ENCODE assay signal across 27 mouse cellular contexts in genomic region chr2:79957659-79958340, GRCm38 (mm10).
A peak's percentile ranks its signal among the peaks of the same experiment; 100 is the strongest.
DNase-seq lines count a peak whose midpoint lies in the region; ATAC-seq and TF ChIP-seq lines count a peak whose summit lies in the region.
"Had no signal": no experiment of that assay in that cellular context is flagged by ENCODE, and none has a peak within 500 bp of the region (broad histone marks: within the 10 kb centered on the region; RNA-seq: fewer than 3 reads in every experiment).

No protein-coding gene starts in this region.

- no peak for TF ChIP-seq POLR2A in small intestine, adult 2 months (IDR thresholded peaks at IDR 0.05; ENCODE audit: low read depth, low read length)
- TF ChIP-seq POLR2A in cerebellum, adult 2 months (IDR thresholded peaks at IDR 0.05; ENCODE audit: borderline replicate concordance, insufficient read depth, low read length), result no peak

- H3K9me3 ChIP-seq in intestine, embryonic 14.5 days (ENCODE audit: control insufficient read depth, low read length), result no peaks in the 10 kb centered on the region
- no peaks in the 10 kb centered on the region for H3K9me3 ChIP-seq in intestine, postnatal 0 days (ENCODE audit: control insufficient read depth)
- no peaks in the 10 kb centered on the region for H3K9me3 ChIP-seq in lung, embryonic 16.5 days (ENCODE audit: control insufficient read depth, low read length)
- H3K9me3 ChIP-seq in intestine, embryonic 15.5 days, result no peaks in the 10 kb centered on the region
- H3K9me3 ChIP-seq: embryonic facial prominence, embryonic 13.5 days; G1E; hindbrain, embryonic 10.5 days; hindbrain, embryonic 15.5 days; limb, embryonic 13.5 days; liver, embryonic 13.5 days; midbrain, embryonic 15.5 days had no signal

- 33% methylated on average over 6 of the region's 6 CpGs for WGBS in intestine, embryonic 14.5 days
- WGBS in intestine, postnatal 0 days, result 53% methylated on average over 6 of the region's 6 CpGs
- 36% methylated on average over 6 of the region's 6 CpGs for WGBS in lung, embryonic 16.5 days
- WGBS in intestine, embryonic 15.5 days, result 31% methylated on average over 6 of the region's 6 CpGs
- 67% methylated on average over 6 of the region's 6 CpGs for WGBS in small intestine, adult 2 months
- WGBS in cerebellum, adult 2 months, result 83% methylated on average over 6 of the region's 6 CpGs

- peak overlapping the region; percentile 34; the same call in 1 of the 2 replicates for H3K27ac ChIP-seq in intestine, embryonic 14.5 days (ENCODE audit: low read depth)
- H3K27ac ChIP-seq in intestine, postnatal 0 days (ENCODE audit: low read depth, low read length), result no peak overlapping the region
- H3K27ac ChIP-seq in lung, embryonic 16.5 days (ENCODE audit: low read length), result peak overlapping the region; percentile 21
- no peak overlapping the region for H3K27ac ChIP-seq in intestine, embryonic 15.5 days
- peak overlapping the region; percentile 12 for H3K27ac ChIP-seq in small intestine, adult 2 months (ENCODE audit: insufficient read depth, low read depth, low read length)
- no peak overlapping the region for H3K27ac ChIP-seq in cerebellum, adult 2 months (ENCODE audit: insufficient read depth, low read length)
- H3K27ac ChIP-seq: embryonic facial prominence, embryonic 13.5 days; hindbrain, embryonic 10.5 days; hindbrain, embryonic 15.5 days; limb, embryonic 13.5 days; liver, embryonic 13.5 days; midbrain, embryonic 15.5 days had no signal

- ATAC-seq in intestine, embryonic 14.5 days (replicated peaks; ENCODE audit: low FRiP score, low TSS enrichment, low read depth), result peak; percentile 58; the same call in 1 of the 2 replicates
- no peak for ATAC-seq in intestine, postnatal 0 days
- ATAC-seq in lung, embryonic 16.5 days (ENCODE audit: low read depth), result peak; percentile 95
- ATAC-seq in intestine, embryonic 15.5 days, result peak; percentile 45
- ATAC-seq: forebrain, embryonic 16.5 days; inflammation-experienced regulatory T-cells, adult 6 months; midbrain, embryonic 15.5 days had no signal

- DNase-seq in intestine, embryonic 14.5 days (ENCODE audit: low spot score), result no peak
- DNase-seq in lung, postnatal 14 days, result no peak
- no peak for DNase-seq in left cerebral cortex, adult 18-20 months (ENCODE audit: low spot score in 2 of 2)
- no peak for DNase-seq in cerebellum, adult 2 months
- DNase-seq: adrenal gland, postnatal 10 days; cerebellum, adult 9-10 months; cerebellum, postnatal 36 days; gastrocnemius, postnatal 14 days; heart, postnatal 14 days; kidney, postnatal 25 days; liver, embryonic 13.5 days; right cerebral cortex, postnatal 25 days; spleen, adult 18-20 months; thymus, postnatal 14 days had no signal

- H3K4me1 ChIP-seq in intestine, embryonic 14.5 days (replicated peaks; ENCODE audit: control insufficient read depth, insufficient read depth, low read length), result peaks cover 13% of the 10 kb centered on the region
- H3K4me1 ChIP-seq in intestine, postnatal 0 days (replicated peaks; ENCODE audit: control insufficient read depth, insufficient read depth, low read length), result no peaks in the 10 kb centered on the region
- 0 out of 2 replicates have a peak, but pooled peaks cover 2% of the 10 kb centered on the region for H3K4me1 ChIP-seq in lung, embryonic 16.5 days (replicated peaks; ENCODE audit: control insufficient read depth, insufficient read depth, low read length)
- H3K4me1 ChIP-seq in intestine, embryonic 15.5 days (replicated peaks), result no peaks in the 10 kb centered on the region; the same call in 1 of the 2 replicates
- H3K4me1 ChIP-seq in small intestine, adult 2 months (ENCODE audit: control insufficient read depth, insufficient read depth, insufficient read length, low read length), result no peaks in the 10 kb centered on the region
- H3K4me1 ChIP-seq in cerebellum, adult 2 months (ENCODE audit: control insufficient read depth, insufficient read depth, low read length), result no peaks in the 10 kb centered on the region
- H3K4me1 ChIP-seq: embryonic facial prominence, embryonic 13.5 days; hindbrain, embryonic 10.5 days; hindbrain, embryonic 15.5 days; limb, embryonic 13.5 days; liver, embryonic 13.5 days; midbrain, embryonic 15.5 days had no signal

- no peak for TF ChIP-seq CTCF in intestine, postnatal 0 days (IDR thresholded peaks at IDR 0.05; ENCODE audit: low read depth)
- TF ChIP-seq CTCF in small intestine, adult 2 months (IDR thresholded peaks at IDR 0.05; ENCODE audit: extremely low read depth, insufficient read length, insufficient replicate concordance, low read depth, low read length), result no peak
- TF ChIP-seq CTCF in cerebellum, adult 2 months (IDR thresholded peaks at IDR 0.05; ENCODE audit: borderline replicate concordance, insufficient read depth, low read depth, low read length), result no peak

- H3K4me3 ChIP-seq in intestine, embryonic 14.5 days (ENCODE audit: low read depth, low read length), result no peak overlapping the region
- H3K4me3 ChIP-seq in intestine, postnatal 0 days (ENCODE audit: low read depth, low read length), result no peak overlapping the region
- H3K4me3 ChIP-seq in lung, embryonic 16.5 days (ENCODE audit: low read length), result no peak overlapping the region
- no peak overlapping the region for H3K4me3 ChIP-seq in intestine, embryonic 15.5 days (replicated peaks)
- H3K4me3 ChIP-seq in small intestine, adult 2 months (ENCODE audit: low read depth, low read length), result no peak overlapping the region
- H3K4me3 ChIP-seq in cerebellum, adult 2 months (replicated peaks; ENCODE audit: insufficient read depth, low read depth, low read length), result no peak overlapping the region
- H3K4me3 ChIP-seq: embryonic facial prominence, embryonic 13.5 days; erythroblast, embryonic 14.5 days; hindbrain, embryonic 10.5 days; hindbrain, embryonic 15.5 days; limb, embryonic 13.5 days; liver, embryonic 13.5 days; midbrain, embryonic 15.5 days had no signal

- no peak overlapping the region for H3K4me2 ChIP-seq in intestine, embryonic 14.5 days (ENCODE audit: low read length)
- H3K4me2 ChIP-seq in intestine, postnatal 0 days (replicated peaks; ENCODE audit: low read depth), result no peak overlapping the region
- no peak overlapping the region for H3K4me2 ChIP-seq in lung, embryonic 16.5 days (ENCODE audit: low read depth, low read length)
- no peak overlapping the region for H3K4me2 ChIP-seq in intestine, embryonic 15.5 days (replicated peaks)
- H3K4me2 ChIP-seq: embryonic facial prominence, embryonic 13.5 days; hindbrain, embryonic 15.5 days; limb, embryonic 13.5 days; liver, embryonic 13.5 days; midbrain, embryonic 15.5 days had no signal

- no peaks in the 10 kb centered on the region for H3K27me3 ChIP-seq in intestine, embryonic 14.5 days (replicated peaks; ENCODE audit: control insufficient read depth, insufficient read depth, low read length)
- no peaks in the 10 kb centered on the region for H3K27me3 ChIP-seq in intestine, postnatal 0 days (replicated peaks; ENCODE audit: control insufficient read depth, insufficient read depth, low read length)
- H3K27me3 ChIP-seq in lung, embryonic 16.5 days (ENCODE audit: control insufficient read depth, insufficient read depth, low read depth, low read length), result no peaks in the 10 kb centered on the region
- no peaks in the 10 kb centered on the region for H3K27me3 ChIP-seq in intestine, embryonic 15.5 days (replicated peaks)
- H3K27me3 ChIP-seq in small intestine, adult 2 months (ENCODE audit: control insufficient read depth, insufficient read depth, low read length), result no peaks in the 10 kb centered on the region
- no peaks in the 10 kb centered on the region for H3K27me3 ChIP-seq in cerebellum, adult 2 months (ENCODE audit: control insufficient read depth, insufficient read depth, low read length)
- H3K27me3 ChIP-seq: embryonic facial prominence, embryonic 13.5 days; hindbrain, embryonic 15.5 days; limb, embryonic 13.5 days; liver, embryonic 13.5 days; midbrain, embryonic 15.5 days had no signal

- H3K9ac ChIP-seq in intestine, embryonic 14.5 days (ENCODE audit: low read length), result no peak overlapping the region
- H3K9ac ChIP-seq in intestine, postnatal 0 days (ENCODE audit: low read depth, low read length), result no peak overlapping the region
- no peak overlapping the region for H3K9ac ChIP-seq in lung, embryonic 16.5 days (ENCODE audit: low read length)
- H3K9ac ChIP-seq in intestine, embryonic 15.5 days, result no peak overlapping the region
- H3K9ac ChIP-seq: embryonic facial prominence, embryonic 13.5 days; hindbrain, embryonic 15.5 days; limb, embryonic 13.5 days; liver, embryonic 13.5 days; midbrain, embryonic 15.5 days had no signal

- no peaks in the 10 kb centered on the region for H3K36me3 ChIP-seq in intestine, embryonic 14.5 days (ENCODE audit: control insufficient read depth, insufficient read depth, low read length)
- no peaks in the 10 kb centered on the region for H3K36me3 ChIP-seq in intestine, postnatal 0 days (ENCODE audit: control insufficient read depth, insufficient read depth)
- H3K36me3 ChIP-seq in lung, embryonic 16.5 days (ENCODE audit: control insufficient read depth, insufficient read depth, low read length), result no peaks in the 10 kb centered on the region
- no peaks in the 10 kb centered on the region for H3K36me3 ChIP-seq in intestine, embryonic 15.5 days
- H3K36me3 ChIP-seq in small intestine, adult 2 months (ENCODE audit: control insufficient read depth, insufficient read depth, low read length), result no peaks in the 10 kb centered on the region
- H3K36me3 ChIP-seq: embryonic facial prominence, embryonic 13.5 days; G1E; hindbrain, embryonic 10.5 days; hindbrain, embryonic 15.5 days; limb, embryonic 13.5 days; liver, embryonic 13.5 days; midbrain, embryonic 15.5 days had no signal

Comparison
In these comparisons a context has a peak if more than half of its experiments do, and no peak if none do; other contexts are left out.
1. H3K27ac ChIP-seq: peak in intestine, embryonic 14.5 days (single experiment), lung, embryonic 16.5 days (single experiment) and small intestine, adult 2 months (single experiment); none in intestine, postnatal 0 days (single experiment), intestine, embryonic 15.5 days (single experiment) and cerebellum, adult 2 months (single experiment).